Mouse (Mus musculus): ENCODE data around the gene Mef2a. TPM values are rescaled to one million over a fixed set of nuclear protein-coding genes. Genes with fewer than 3 reads are reported as not detected.

The Mef2a gene
- total RNA-seq, 4 experiments from 2014 or later: 91.0 to 102 (median 101) TPM

DNA sequence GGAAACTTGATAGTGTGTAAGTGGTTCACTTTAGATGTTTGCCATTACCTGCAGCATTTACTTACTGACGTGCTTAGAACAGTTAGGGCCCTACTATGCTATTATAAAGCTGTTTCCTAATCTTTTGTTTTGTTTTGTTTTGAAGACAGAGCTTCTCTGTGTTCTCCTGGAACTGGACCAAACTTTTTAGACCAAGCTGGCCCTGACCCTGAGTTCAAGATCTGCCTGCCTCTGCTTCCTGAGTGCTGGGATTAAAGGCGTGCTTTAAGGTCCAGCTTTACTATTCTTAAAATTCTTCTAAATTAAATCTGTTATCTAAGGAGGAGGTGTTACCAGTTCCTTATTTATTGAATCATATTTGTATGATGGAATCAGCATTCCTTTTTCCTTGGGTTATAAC, 126.6 kb downstream of the Mef2a start:
- no peak for DNase-seq (ENCODE audit: low spot score in 2 of 2)

GRCm38 (mm10) chr7:67245255-67245654, 127.4 kb downstream of the Mef2a start:
- DNase-seq (ENCODE audit: low spot score in 2 of 2): no peak

DNA sequence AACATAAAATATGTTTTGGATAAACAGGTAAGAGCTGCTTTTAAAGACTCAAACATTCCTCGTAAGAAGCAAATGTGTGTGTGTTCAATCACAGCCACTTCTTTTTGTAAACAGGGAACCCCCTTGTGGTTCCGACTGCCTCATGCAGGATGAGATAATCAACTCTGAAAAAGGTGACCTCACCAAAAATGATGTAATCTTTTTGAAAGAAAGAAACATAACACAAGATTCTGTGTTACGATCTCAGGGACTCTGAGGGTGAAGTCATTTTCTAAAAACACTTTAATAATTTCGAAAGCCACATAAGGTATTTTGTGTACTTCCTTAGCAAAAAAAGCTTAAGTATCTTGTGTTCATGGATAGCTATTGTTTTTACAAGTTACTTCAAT, 128.8 kb downstream of the Mef2a start:
- no peak for DNase-seq (ENCODE audit: low spot score in 2 of 2)

DNA sequence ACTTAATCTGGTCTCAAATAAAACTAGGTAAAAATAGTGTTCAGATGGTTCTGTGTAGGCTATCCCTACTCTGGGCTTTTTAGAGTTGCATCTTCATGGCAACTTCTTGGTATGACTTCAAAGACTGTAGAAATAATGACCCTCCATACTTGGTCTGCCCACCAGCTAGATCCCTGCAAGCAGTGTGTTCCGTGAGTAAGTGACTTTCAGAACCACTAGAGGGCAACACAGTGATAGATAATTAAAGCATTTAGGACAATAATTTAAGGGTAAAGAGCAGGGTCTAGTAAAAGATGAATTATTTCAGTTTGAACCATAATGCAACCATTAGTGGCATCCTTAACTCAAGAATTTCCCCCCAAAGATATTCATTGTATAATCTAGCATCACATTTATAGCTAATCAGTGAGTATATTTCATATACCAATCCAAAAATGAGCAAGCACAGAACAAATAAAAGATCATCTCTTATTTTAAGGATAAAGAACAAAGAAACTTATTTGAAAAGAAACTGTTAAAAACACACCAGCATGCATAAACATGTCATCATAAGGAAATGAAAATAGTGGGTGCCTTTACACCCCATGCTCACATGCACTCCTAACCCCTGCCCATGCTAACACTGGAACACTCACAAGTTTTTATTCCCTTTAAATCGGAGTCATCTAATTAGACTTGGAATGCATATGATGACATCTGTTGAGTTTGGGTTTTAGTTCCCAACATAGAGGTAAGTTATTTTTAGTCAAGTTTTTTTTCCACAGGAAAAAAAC, 129.4 kb downstream of the Mef2a start:
- DNase-seq (ENCODE audit: low spot score in 2 of 2): no peak

DNA sequence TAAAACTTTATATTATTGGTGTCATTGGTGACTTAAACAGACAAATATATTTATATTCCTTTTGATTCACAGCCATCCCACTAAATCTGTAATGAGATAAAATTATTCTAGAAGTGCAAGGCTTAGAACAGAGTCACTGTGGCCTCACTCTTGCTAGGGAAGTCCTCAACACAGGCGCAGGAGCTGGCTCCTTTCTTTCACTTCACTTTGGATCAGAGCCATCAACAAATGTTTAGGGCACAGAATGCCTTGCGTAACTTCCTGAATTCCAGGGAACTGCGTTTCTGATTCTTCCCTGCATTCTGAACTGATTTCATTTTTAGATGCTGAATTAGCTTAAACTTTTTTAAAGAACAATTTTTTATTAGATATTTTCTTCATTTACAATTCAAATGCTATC, 130.7 kb downstream of the Mef2a start:
- DNase-seq (ENCODE audit: low spot score in 2 of 2): no peak

DNA sequence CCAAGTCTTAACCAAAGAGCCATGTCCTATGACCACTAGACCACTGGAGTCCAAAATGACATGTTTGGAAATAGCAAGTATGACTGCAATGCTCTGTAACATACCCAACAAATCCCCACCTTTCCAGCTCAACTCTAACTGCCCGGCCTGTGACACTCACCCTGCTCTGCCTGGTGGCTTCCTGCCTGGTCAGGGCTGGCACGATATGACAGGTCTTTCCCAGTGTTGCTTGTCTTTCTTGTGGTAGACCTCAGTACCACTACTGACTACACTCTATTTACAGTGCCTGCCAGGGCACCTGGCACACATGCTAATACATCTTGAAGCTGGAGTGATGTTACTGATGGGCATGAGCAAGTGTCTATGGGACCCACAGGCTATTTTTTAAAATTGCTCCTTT, 134.9 kb downstream of the Mef2a start:
- no peak for DNase-seq (ENCODE audit: low spot score in 2 of 2)

GRCm38 (mm10) chr7:67236351-67236750, 136.3 kb downstream of the Mef2a start:
- no peak for DNase-seq (ENCODE audit: low spot score in 2 of 2)

- DNase-seq (ENCODE audit: low spot score in 2 of 2): no peak
Observed at GRCm38 (mm10) chr7:67234797-67235196, 137.9 kb downstream of the Mef2a start.

- no peak for DNase-seq (ENCODE audit: low spot score in 2 of 2)
Observed at GRCm38 (mm10) chr7:67232504-67232903, 140.2 kb downstream of the Mef2a start.

GRCm38 (mm10) chr7:67230640-67231140, 142.0 kb downstream of the Mef2a start:
- DNase-seq (ENCODE audit: low spot score in 2 of 2): no peak

DNA sequence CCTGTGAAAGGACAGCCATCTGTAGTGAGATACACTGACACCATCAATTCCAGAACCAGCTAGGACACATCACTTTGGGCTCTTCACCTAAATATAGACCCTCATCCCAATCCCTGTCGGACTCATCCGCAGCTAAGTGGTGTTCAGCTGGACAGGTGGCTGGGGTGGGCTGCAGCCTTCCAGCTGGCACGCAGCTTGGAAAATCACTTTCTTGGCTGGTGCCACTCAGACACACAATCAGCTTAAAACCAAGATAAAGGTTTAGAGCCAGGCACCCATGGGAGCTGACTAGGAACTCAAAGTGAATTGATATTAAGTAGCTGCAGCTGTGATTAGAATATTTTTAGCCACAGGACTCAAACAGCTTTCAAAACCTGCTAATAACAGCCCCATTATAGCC, 142.4 kb downstream of the Mef2a start:
- peak in 1 of 2 experiments; percentile 19 for DNase-seq (ENCODE audit: low spot score in 2 of 2)

DNA sequence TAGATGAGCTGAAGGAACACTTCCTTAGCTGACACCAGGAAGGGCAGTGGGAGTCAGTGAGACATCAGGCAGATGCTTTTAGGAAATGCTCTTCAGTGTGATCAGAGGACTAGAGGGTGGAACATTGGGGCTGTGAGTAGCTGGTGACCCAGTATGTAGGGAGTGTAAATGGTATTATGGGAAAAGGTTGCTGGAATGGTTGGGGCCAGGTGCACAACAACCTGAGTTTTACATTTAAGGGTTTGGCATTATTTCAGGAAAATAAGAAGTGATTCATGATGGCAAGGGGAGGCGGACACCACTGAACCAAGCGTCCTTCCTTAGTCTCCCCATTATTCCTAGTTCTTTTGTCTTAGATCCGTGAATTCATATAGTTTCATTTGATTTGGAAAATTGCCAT, 143.0 kb downstream of the Mef2a start:
- DNase-seq (ENCODE audit: low spot score in 2 of 2): no peak

- no peak for DNase-seq (ENCODE audit: low spot score in 2 of 2)
Observed at GRCm38 (mm10) chr7:67228891-67229602, 143.6 kb downstream of the Mef2a start.

DNA sequence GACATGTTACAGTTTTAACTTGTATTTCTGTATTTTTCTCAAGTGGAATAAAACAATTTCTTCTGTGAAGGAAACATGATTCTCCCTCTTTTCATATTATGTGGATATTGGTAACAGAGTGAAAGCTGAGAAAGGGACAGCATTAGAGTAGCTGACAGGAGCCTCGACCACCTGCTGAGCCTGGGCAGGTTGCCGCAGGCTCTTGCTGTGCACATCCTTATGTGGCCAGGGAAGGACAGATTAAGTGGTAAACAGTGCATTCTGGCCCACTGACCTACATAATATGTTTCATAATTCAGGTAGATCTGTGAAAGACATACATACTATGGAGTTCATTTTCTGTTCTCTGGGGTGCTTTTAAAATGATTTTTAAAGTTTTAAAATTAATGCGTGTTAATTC, 144.3 kb downstream of the Mef2a start:
- DNase-seq (ENCODE audit: low spot score in 2 of 2): no peak

- no peak for DNase-seq (ENCODE audit: low spot score in 2 of 2)
Observed at GRCm38 (mm10) chr7:67227538-67227937, 145.1 kb downstream of the Mef2a start.

- no peak for DNase-seq (ENCODE audit: low spot score in 2 of 2)
Observed at GRCm38 (mm10) chr7:67225943-67226625, 146.6 kb downstream of the Mef2a start.

- peak; percentile 98 for DNase-seq (ENCODE audit: low spot score in 2 of 2)
Observed at GRCm38 (mm10) chr7:67222220-67222862, 150.3 kb downstream of the Mef2a start, which contains the start of gene Lysmd4. Gene Lysmd4, plus strand, starts transcription at chr7:67222544.

- DNase-seq (ENCODE audit: low spot score in 2 of 2): peak in 1 of 2 experiments; percentile 41
Observed at GRCm38 (mm10) chr7:67217025-67217424, 155.6 kb downstream of the Mef2a start.

- DNase-seq (ENCODE audit: low spot score in 2 of 2): no peak
Observed at GRCm38 (mm10) chr7:67216351-67216750, 156.3 kb downstream of the Mef2a start.

DNA sequence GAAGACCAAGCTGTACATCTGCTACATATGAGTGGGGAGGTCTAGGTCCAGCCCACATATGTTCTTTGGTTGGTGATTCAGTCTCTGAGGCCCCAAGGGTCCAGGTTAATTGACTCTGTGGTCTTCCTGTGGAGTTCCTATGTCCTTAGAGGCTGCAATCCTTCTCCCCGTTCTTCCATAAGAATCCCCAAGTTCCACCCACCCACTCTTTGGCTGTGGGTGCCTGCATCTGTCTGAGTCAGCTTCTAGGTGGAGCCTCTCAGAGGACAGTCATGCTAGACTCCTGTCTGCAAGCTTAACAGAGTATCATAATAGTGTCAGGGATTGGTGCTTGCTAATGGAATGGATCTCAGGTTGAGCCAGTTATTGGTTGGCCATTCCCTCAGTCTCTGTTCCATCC, 159.1 kb downstream of the Mef2a start:
- no peak for DNase-seq (ENCODE audit: low spot score in 2 of 2)

GRCm38 (mm10) chr7:67211971-67212370, 160.7 kb downstream of the Mef2a start:
- no peak for DNase-seq (ENCODE audit: low spot score in 2 of 2)

DNA sequence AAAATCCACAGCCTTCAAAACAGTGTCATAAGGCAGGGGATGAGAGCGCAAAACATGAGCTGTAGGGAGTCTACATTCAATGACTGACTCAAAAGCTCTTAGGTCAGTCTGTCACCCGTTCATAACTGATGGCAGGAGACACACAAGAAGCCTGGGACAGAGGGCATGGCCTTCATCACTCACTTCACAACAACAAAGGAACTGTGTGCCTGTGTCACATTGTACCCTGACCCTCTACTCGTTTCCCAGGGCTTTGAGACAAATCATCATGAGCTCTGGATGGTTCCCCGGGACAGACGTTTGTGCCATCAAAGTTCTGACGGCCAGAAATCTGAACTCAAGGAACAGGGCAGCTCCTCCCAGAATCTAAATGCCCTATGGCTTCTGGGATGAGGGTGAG, 161.3 kb downstream of the Mef2a start:
- DNase-seq (ENCODE audit: low spot score in 2 of 2): no peak
